Mouse (Mus musculus): ENCODE data around the gene Rufy2.
A peak's percentile ranks its signal among the peaks of the same experiment; 100 is the strongest.
"Not testable (repeated sequence)": the region's sequence is repeated elsewhere in the genome, so short reads cannot be mapped to it uniquely, and the experiment has no call there.

Rufy2 gene

GRCm38 (mm10) chr10:63049106-63049505, 69.1 kb downstream of the Rufy2 start:
- no peak for DNase-seq (ENCODE audit: low read depth in 2 of 2, low spot score in 2 of 2)

- DNase-seq (ENCODE audit: low read depth in 2 of 2, low spot score in 2 of 2), result no peak
These were observed 71.2 kb downstream of the Rufy2 start for GRCm38 (mm10) chr10:63051267-63051666.

- no peak for DNase-seq (ENCODE audit: low read depth in 2 of 2, low spot score in 2 of 2)
These were observed 72.0 kb downstream of the Rufy2 start for GRCm38 (mm10) chr10:63052011-63052410.

GRCm38 (mm10) chr10:63053007-63053406, 73.0 kb downstream of the Rufy2 start:
- DNase-seq (ENCODE audit: low read depth in 2 of 2, low spot score in 2 of 2), result no peak

- not testable (repeated sequence) for DNase-seq (ENCODE audit: low read depth in 2 of 2, low spot score in 2 of 2)
These were observed 74.0 kb downstream of the Rufy2 start for GRCm38 (mm10) chr10:63054071-63054470.

- DNase-seq (ENCODE audit: low read depth in 2 of 2, low spot score in 2 of 2), result peak in 1 of 2 experiments; percentile 4
These were observed 74.6 kb downstream of the Rufy2 start for GRCm38 (mm10) chr10:63054586-63054985.

GRCm38 (mm10) chr10:63056966-63057750, 77.1 kb downstream of the Rufy2 start:
- DNase-seq (ENCODE audit: low read depth in 2 of 2, low spot score in 2 of 2), result no peak

GRCm38 (mm10) chr10:63059862-63060261, 79.8 kb downstream of the Rufy2 start, which contains the start of gene Pbld1:
Pbld1 (plus strand) TSS chr10:63060162.
- no peak for DNase-seq (ENCODE audit: low read depth in 2 of 2, low spot score in 2 of 2)

- DNase-seq (ENCODE audit: low read depth in 2 of 2, low spot score in 2 of 2), result no peak
These were observed 80.4 kb downstream of the Rufy2 start for GRCm38 (mm10) chr10:63060406-63060805.

GRCm38 (mm10) chr10:63061266-63061665, 81.2 kb downstream of the Rufy2 start:
- no peak for DNase-seq (ENCODE audit: low read depth in 2 of 2, low spot score in 2 of 2)

- no peak for DNase-seq (ENCODE audit: low read depth in 2 of 2, low spot score in 2 of 2)
These were observed 82.7 kb downstream of the Rufy2 start for GRCm38 (mm10) chr10:63062696-63063095.

- no peak for DNase-seq (ENCODE audit: low read depth in 2 of 2, low spot score in 2 of 2)
These were observed 83.3 kb downstream of the Rufy2 start for GRCm38 (mm10) chr10:63063365-63063764.

GRCm38 (mm10) chr10:63064516-63064915, 84.5 kb downstream of the Rufy2 start:
- DNase-seq (ENCODE audit: low read depth in 2 of 2, low spot score in 2 of 2), result no peak

GRCm38 (mm10) chr10:63065561-63065960, 85.5 kb downstream of the Rufy2 start:
- no peak for DNase-seq (ENCODE audit: low read depth in 2 of 2, low spot score in 2 of 2)

GRCm38 (mm10) chr10:63065988-63066387, 86.0 kb downstream of the Rufy2 start:
- DNase-seq (ENCODE audit: low read depth in 2 of 2, low spot score in 2 of 2), result peak; percentile 48 to 61

Measured in CD8-positive naive resting alpha-beta T cell, adult 2 months (primary cell).